Mouse (Mus musculus): ENCODE data around the gene Dnajc11. TPM values are rescaled to one million over a fixed set of nuclear protein-coding genes. Genes with fewer than 3 reads are reported as not detected.
A peak's percentile ranks its signal among the peaks of the same experiment; 100 is the strongest.

The Dnajc11 gene
- total RNA-seq, 2 experiments from 2014 or later = 70.8 to 74.7 TPM

DNA sequence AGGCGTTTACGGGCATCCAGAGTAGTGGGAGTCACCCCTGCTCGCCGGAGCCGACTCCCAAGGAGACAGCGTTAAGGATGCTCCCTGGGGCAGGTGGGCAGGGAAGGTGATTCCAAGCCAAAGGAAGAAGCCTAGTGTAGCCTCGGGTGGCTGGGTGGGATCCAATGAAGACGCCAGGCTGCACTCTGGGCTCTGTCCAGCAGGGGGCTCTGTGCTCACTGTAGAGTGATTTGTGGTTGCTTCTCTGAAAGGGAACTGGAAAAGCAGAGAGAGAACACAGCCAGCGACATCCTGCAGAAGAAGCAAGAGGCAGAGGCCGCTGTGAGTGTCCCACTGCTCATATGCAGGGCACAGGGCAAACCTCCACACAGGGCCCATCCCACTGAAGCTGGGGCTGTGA, 44.3 kb downstream of the Dnajc11 start:
- intact Hi-C loops (cut with DNase I) = no loop called here
- peak; percentile 92 to 93 for DNase-seq (ENCODE audit: low spot score in 2 of 2)

- intact Hi-C loops (cut with DNase I) = loop anchor here (5.0 kb wide), 1 partner anchor 57 kb away; the partner anchor contains the start of genes Nol9 and Tas1r1
- DNase-seq (ENCODE audit: low spot score in 2 of 2) = no peak
Observed at GRCm38 (mm10) chr4:151980699-151981098, 47.2 kb downstream of the Dnajc11 start.

DNA sequence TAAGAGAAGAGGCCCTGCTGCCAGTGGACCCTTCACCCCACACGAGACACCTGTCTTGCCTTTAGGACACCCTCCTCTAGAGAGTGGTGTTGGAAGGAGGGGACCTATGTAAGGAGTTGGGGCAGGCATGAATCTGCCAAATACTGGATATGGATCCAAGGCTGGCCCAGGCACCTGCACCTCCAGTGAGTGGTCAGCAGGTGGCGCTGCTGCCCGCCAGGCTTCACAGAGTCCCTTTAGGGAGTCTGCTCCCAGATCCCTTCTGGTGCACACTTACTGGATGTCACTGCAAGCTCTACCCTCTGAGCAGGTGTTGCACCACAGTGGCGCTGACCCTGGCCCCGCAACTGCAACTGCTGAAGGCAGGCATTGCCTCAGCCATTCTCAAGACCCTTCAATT, 47.9 kb downstream of the Dnajc11 start:
- intact Hi-C loops (cut with DNase I) = loop anchor here (5.0 kb wide), 1 partner anchor 56 kb away; the partner anchor contains the start of genes Nol9 and Tas1r1

GRCm38 (mm10) chr4:151983043-151983442, 49.6 kb downstream of the Dnajc11 start:
- intact Hi-C loops (cut with DNase I) = loop anchor here (5.0 kb wide), 1 partner anchor 54 kb away; the partner anchor contains the start of genes Nol9 and Tas1r1
- no peak for DNase-seq (ENCODE audit: low spot score in 2 of 2)

More for the DNA sequence above, 47.9 kb downstream of the Dnajc11 start:
- peak; percentile 86 to 90 for DNase-seq (ENCODE audit: low spot score in 2 of 2)

- intact Hi-C loops (cut with DNase I) = loop anchor here (5.0 kb wide), 1 partner anchor 54 kb away; the partner anchor contains the start of genes Nol9 and Tas1r1
- DNase-seq (ENCODE audit: low spot score in 2 of 2) = no peak
Observed at GRCm38 (mm10) chr4:151983560-151983959, 50.1 kb downstream of the Dnajc11 start.

DNA sequence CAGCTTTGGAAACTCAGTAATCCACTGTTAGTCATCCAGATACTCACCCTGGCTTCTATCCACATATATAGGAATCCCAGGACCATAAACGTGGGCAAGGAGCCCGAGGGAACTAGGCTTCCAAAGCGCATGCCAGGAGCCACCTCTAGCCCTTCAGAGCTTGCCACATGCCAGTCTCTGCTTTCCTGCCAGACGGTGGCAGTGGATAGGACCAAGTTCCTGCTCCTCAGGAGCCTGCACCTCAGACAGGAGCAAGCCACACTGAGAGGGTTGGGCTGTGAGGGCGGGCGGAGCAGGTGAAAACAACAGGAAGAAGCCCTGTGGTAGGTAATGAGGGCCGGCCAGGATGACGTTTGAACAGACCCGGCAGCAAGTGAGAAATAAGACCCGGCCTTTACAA, 52.4 kb downstream of the Dnajc11 start:
- intact Hi-C loops (cut with DNase I) = loop anchor here (5.0 kb wide), 1 partner anchor 36 kb away; no protein-coding TSS in a partner anchor
- DNase-seq (ENCODE audit: low spot score in 2 of 2) = no peak

GRCm38 (mm10) chr4:151986650-151987049, 53.2 kb downstream of the Dnajc11 start:
- intact Hi-C loops (cut with DNase I) = loop anchor here (5.0 kb wide), 1 partner anchor 36 kb away; no protein-coding TSS in a partner anchor

GRCm38 (mm10) chr4:151988014-151988341, 54.5 kb downstream of the Dnajc11 start:
- intact Hi-C loops (cut with DNase I) = loop anchor here (5.0 kb wide), 1 partner anchor 34 kb away; no protein-coding TSS in a partner anchor
- DNase-seq (ENCODE audit: low spot score in 2 of 2) = no peak

More at GRCm38 (mm10) chr4:151986650-151987049, 53.2 kb downstream of the Dnajc11 start:
- DNase-seq (ENCODE audit: low spot score in 2 of 2) = no peak

GRCm38 (mm10) chr4:151988342-151989109, 55.0 kb downstream of the Dnajc11 start, which contains the start of gene Thap3:
Thap3 (minus strand) TSS chr4:151988997.
- peak in 1 of 2 experiments; percentile 78 for DNase-seq (ENCODE audit: low spot score in 2 of 2)
- intact Hi-C loops (cut with DNase I) = loop anchor here (5.0 kb wide), 1 partner anchor 34 kb away; no protein-coding TSS in a partner anchor

DNA sequence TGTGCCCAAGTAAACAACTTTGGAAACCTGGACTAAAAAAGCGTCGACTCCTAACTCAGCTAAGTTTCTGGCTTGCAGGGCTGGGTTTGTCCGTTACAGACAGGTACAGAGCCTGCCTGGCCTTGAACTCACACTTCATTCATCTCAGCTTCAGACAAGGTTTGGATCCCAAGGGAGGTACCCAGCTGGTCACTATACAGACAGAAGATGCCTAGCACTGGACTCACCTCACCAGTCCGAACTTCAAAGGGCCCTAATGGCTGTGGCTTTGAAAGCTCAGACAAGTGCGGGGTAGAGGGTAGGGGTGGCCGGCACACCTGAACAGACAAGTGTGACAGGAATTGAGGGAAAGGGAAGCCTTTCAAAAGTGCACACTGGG, 55.6 kb downstream of the Dnajc11 start:
- intact Hi-C loops (cut with DNase I) = loop anchor here (5.0 kb wide), 1 partner anchor 33 kb away; no protein-coding TSS in a partner anchor
- no peak for DNase-seq (ENCODE audit: low spot score in 2 of 2)

- DNase-seq (ENCODE audit: low spot score in 2 of 2) = no peak
Observed at GRCm38 (mm10) chr4:151992091-151992490, 58.6 kb downstream of the Dnajc11 start.

DNA sequence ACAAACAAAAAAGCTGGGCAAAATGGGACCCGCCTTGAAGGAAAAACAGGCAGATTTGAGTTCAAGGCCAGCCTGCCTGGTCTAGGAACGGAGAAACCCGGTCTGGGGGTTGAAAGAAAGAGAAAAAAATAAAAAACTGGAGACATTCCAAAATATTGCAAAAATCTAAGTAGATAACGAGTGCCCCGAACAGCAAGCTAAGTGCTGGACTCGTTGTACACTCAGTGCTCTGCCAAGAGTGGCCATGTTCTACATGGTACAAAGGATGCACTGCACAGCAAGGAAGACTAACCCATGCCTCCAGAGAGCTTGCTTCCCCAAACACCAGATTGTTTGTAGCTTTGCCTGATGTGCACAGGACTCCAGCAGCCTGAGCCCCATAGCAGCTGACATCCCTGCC, 59.5 kb downstream of the Dnajc11 start:
- intact Hi-C loops (cut with DNase I) = no loop called here
- DNase-seq (ENCODE audit: low spot score in 2 of 2) = no peak

More at GRCm38 (mm10) chr4:151992091-151992490, 58.6 kb downstream of the Dnajc11 start:
- intact Hi-C loops (cut with DNase I) = no loop called here

DNA sequence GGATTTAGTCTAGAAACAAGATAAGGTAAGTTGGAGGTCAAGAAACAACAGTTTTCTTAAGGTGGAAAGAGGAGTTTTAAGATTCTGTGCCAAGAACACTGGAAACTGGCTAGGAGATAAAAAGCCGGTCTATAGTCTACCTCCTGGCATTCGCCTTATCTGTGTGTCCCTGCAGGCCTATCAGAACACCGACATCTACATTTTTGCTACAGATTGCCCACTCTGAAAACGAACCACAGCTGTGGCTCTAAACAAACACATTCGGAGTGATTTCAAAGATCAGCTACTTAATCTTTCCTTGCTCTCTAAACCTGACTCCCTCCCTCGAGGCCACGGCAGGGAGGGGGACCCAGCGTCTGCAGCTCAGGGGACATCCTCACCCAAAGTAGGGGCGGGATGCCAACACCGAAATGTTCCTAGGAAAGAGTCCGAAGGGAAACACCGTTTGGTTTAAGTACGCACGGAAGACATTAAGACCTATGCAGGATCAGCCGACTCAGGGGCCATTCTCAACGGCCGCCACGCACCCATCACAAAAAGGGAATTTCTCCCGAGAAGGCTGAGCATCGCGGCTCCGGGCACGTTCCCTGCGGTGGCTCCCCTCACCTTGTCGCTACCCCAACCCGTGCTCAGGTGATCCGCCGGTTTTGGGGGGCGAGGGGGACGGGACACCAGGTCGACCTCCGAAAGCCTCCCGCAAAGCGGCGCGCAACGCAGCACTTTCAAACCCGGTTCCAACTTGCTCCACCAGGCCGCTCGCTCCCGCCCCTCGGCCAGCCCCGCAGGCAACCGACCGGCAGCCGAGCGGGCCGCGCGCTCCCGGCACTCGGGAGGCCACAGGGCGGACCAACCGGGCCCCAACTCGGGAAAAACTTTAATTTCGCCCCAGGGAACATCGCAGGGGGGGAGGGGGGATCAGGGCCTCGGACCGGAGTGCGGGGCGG, 61.0 kb downstream of the Dnajc11 start:
- no peak for DNase-seq (ENCODE audit: low spot score in 2 of 2)
- intact Hi-C loops (cut with DNase I) = no loop called here

DNA sequence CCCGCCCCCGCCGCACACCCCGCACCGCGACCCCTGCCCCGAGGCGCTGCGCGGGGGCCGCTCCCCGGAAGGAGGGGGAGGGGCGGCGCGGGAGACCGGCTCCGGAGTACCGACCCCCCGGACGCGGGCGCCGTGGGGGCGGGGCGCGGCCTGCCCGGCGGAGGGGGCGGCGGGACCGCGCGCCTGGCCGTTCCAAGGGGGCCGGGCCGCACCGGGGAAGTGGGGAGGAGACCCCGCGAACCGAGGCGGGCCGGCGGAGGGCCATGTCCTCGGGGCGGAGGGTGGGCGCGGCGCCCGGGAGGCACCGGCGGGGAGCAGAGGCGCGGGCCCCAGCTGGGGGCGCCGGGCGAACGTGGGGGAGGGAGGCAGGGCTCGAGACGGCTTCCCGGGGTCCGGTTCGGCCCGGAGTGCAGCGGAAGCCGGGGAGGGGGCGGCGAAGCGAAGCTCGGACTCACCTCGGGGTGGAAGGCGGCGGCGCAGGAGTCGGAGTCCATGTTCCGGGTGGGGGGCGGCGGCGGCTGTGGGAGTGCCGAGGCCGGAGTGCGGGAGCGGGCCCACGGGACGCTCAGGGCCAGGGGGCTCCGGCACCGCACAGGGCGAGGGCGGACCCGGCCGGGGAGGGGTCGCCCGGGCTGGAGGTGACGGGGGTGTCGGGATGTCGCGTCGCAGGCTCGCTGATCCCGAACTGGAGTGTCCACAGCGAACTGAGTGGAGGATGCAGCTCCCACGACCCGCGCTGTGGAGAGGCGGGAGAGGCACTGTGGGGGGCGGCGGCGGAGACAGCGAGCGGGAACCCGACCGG, 62.1 kb downstream of the Dnajc11 start:
- DNase-seq (ENCODE audit: low spot score in 2 of 2) = no peak
- intact Hi-C loops (cut with DNase I) = no loop called here

- DNase-seq (ENCODE audit: low spot score in 2 of 2) = peak; percentile 99
- intact Hi-C loops (cut with DNase I) = no loop called here
Observed at GRCm38 (mm10) chr4:151996173-151996950, 62.9 kb downstream of the Dnajc11 start, which contains the start of gene Phf13. Phf13 (minus strand) TSS chr4:151996258.

- intact Hi-C loops (cut with DNase I) = no loop called here
- no peak for DNase-seq (ENCODE audit: low spot score in 2 of 2)
Observed at GRCm38 (mm10) chr4:151996951-151997222, 63.4 kb downstream of the Dnajc11 start.

DNA sequence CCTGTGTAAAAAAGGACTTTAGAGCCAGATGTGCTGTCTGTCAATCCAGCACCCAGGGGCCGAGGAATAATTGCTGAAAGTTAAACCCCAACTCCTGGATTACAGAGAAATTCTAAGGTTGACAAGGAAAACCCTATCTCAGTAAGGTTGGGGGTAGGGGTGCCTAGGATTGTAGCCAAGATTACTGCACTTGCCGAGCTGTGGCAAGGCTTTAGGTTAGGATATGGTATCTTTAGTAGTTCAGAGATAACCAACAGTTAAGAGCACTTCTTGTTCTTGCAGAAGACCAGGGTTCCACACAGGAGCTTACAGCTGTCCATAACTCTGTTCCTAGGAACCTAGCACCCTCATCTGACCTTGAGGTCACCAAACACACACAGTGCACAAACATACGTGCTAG, 64.2 kb downstream of the Dnajc11 start:
- DNase-seq (ENCODE audit: low spot score in 2 of 2) = no peak
- intact Hi-C loops (cut with DNase I) = no loop called here

GRCm38 (mm10) chr4:151999481-151999880, 66.0 kb downstream of the Dnajc11 start:
- intact Hi-C loops (cut with DNase I) = no loop called here
- DNase-seq (ENCODE audit: low spot score in 2 of 2) = no peak
